Mouse (Mus musculus) lung, embryonic 14.5 days (tissue): Measurements from ENCODE around the gene Gjb1. TPM values are rescaled to one million over a fixed set of nuclear protein-coding genes. Genes with fewer than 3 reads are reported as not detected.

Source experiments
- ATAC-seq: fragments of 200-750 bp; cut with Nextera tagmentation; 2 replicates; pipeline ENCODE4 v1.8.0; 2017; ENCODE audit warnings: mild to moderate bottlenecking, moderate TSS enrichment, moderate library complexity; ENCODE audit not compliant: insufficient read depth
- DNase-seq: peaks from one replicate; pipeline ENCODE4 v3.0.0-alpha.2; 2015
- H3K27ac ChIP-seq: fragments of 300-500 bp; sonication (generic); 2 replicates; pipeline ENCODE4 v1.5.1; 2014; ENCODE audit warnings: low read depth, mild to moderate bottlenecking, moderate library complexity
- H3K27me3 ChIP-seq: fragments of 300-500 bp; sonication (generic); 2 replicates; pipeline ENCODE4 v1.6.1; 2014; ENCODE audit warnings: low read length, control low read depth; ENCODE audit not compliant: insufficient read depth
- H3K36me3 ChIP-seq: fragments of 300-500 bp; sonication (generic); 2 replicates; pipeline ENCODE4 v1.6.1; 2014; ENCODE audit warnings: control low read depth; ENCODE audit not compliant: insufficient read depth
- H3K4me1 ChIP-seq: fragments of 300-500 bp; sonication (generic); 2 replicates; pipeline ENCODE4 v1.6.1; 2014; ENCODE audit warnings: antibody characterized with exemption, control low read depth; ENCODE audit not compliant: insufficient read depth
- H3K4me2 ChIP-seq: fragments of 300-500 bp; sonication (generic); 2 replicates; pipeline ENCODE4 v1.6.1; 2014; ENCODE audit warnings: mild to moderate bottlenecking
- H3K4me3 ChIP-seq: fragments of 300-500 bp; sonication (generic); 2 replicates; pipeline ENCODE4 v1.5.1; 2014; ENCODE audit warnings: low read depth, low read length
- H3K9ac ChIP-seq: fragments of 300-500 bp; sonication (generic); 2 replicates; pipeline ENCODE4 v1.6.1; 2014
- H3K9me3 ChIP-seq: fragments of 300-500 bp; sonication (generic); 2 replicates; pipeline ENCODE4 v1.6.1; 2016; ENCODE audit warnings: low read depth, low read length, control low read depth
- CTCF ChIP-seq: IDR thresholded peaks from 2 replicates; pipeline ENCODE4 v1.5.1; 2016; ENCODE audit warnings: antibody characterized with exemption, low read depth
- WGBS: fragments of 180-500 bp; shearing (Covaris S2); extraction: QIAGEN DNeasy Blood & Tissue Kit; methylation state at CpG from one replicate; pipeline ENCODE4 v1.1.7; 2014; 5-methylcytosine and 5-hydroxymethylcytosine counted together
- polyA plus RNA-seq: library from polyadenylated mRNA; unstranded; fragments of >200 nt; fragmentation: Nextera tagmentation; extraction: Ambion mirVana; gene quantifications from 2 replicates; pipeline ENCODE4 v1.2.1, GENCODE M21; 2014

Gene Gjb1
- polyA plus RNA-seq, 1 experiment from 2014 or later: 0.67 TPM

GRCm38 (mm10) chrX:101379744-101380143, 3.6 kb downstream of the Gjb1 start:
- no peaks in the 10 kb centered on the region for H3K4me1 ChIP-seq
- DNase-seq: no peak
- WGBS: 67% methylated on average over 1 of the region's 1 CpGs
- no peak for TF ChIP-seq CTCF
- H3K27me3 ChIP-seq: peaks cover 23% of the 10 kb centered on the region; the same call in 1 of the 2 replicates
- no peak overlapping the region for H3K27ac ChIP-seq
- no peak overlapping the region for H3K4me2 ChIP-seq
- H3K9ac ChIP-seq: no peak overlapping the region
- H3K4me3 ChIP-seq: no peak overlapping the region
- H3K36me3 ChIP-seq: no peaks in the 10 kb centered on the region
- no peaks in the 10 kb centered on the region for H3K9me3 ChIP-seq
- ATAC-seq: no peak

GRCm38 (mm10) chrX:101383455-101383854, 7.3 kb downstream of the Gjb1 start:
- no peaks in the 10 kb centered on the region for H3K36me3 ChIP-seq
- no peaks in the 10 kb centered on the region for H3K4me1 ChIP-seq
- WGBS: 30% methylated on average over 18 of the region's 18 CpGs
- no peak for ATAC-seq
- DNase-seq: no peak
- peaks cover 32% of the 10 kb centered on the region for H3K27me3 ChIP-seq
- no peak overlapping the region for H3K4me2 ChIP-seq
- no peak overlapping the region for H3K9ac ChIP-seq
- no peaks in the 10 kb centered on the region for H3K9me3 ChIP-seq
- TF ChIP-seq CTCF: no peak
- no peak overlapping the region for H3K4me3 ChIP-seq
- no peak overlapping the region for H3K27ac ChIP-seq

DNA sequence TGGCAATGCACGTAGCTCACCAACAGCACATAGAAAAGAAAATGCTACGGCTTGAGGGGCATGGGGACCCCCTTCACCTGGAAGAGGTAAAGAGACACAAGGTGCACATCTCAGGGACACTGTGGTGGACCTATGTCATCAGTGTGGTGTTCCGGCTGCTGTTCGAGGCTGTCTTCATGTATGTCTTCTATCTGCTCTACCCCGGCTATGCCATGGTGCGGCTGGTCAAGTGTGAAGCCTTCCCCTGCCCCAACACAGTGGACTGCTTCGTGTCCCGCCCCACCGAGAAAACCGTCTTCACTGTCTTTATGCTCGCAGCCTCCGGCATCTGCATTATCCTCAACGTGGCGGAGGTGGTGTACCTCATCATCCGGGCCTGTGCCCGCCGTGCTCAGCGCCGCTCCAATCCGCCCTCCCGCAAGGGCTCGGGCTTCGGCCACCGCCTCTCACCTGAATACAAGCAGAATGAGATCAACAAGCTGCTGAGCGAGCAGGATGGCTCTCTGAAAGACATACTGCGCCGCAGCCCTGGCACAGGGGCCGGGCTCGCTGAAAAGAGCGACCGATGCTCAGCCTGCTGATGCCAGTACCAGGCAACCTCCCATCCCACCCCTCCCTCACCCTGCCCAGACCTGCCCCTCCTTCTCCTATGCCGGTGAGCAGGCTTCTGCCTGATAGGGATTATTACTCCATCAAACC, 8.4 kb downstream of the Gjb1 start:
- H3K9ac ChIP-seq: no peak overlapping the region
- no peak overlapping the region for H3K27ac ChIP-seq
- H3K9me3 ChIP-seq: no peaks in the 10 kb centered on the region
- peak overlapping the region; percentile 18 for H3K4me3 ChIP-seq
- H3K4me1 ChIP-seq: no peaks in the 10 kb centered on the region
- TF ChIP-seq CTCF: no peak
- no peak for DNase-seq
- H3K27me3 ChIP-seq: peaks cover 32% of the 10 kb centered on the region
- H3K4me2 ChIP-seq: peak overlapping the region; percentile 45
- WGBS: 16% methylated on average over 32 of the region's 32 CpGs
- no peak for ATAC-seq
- H3K36me3 ChIP-seq: no peaks in the 10 kb centered on the region

- H3K27me3 ChIP-seq: peaks cover 32% of the 10 kb centered on the region
- 33% methylated on average over 4 of the region's 4 CpGs for WGBS
- H3K4me2 ChIP-seq: no peak overlapping the region
- H3K4me3 ChIP-seq: no peak overlapping the region
- no peak for DNase-seq
- no peaks in the 10 kb centered on the region for H3K9me3 ChIP-seq
- no peak for TF ChIP-seq CTCF
- H3K36me3 ChIP-seq: no peaks in the 10 kb centered on the region
- ATAC-seq: no peak
- H3K9ac ChIP-seq: no peak overlapping the region
- H3K4me1 ChIP-seq: no peaks in the 10 kb centered on the region
- H3K27ac ChIP-seq: no peak overlapping the region
Observed at GRCm38 (mm10) chrX:101386222-101386621, 10.0 kb downstream of the Gjb1 start.

GRCm38 (mm10) chrX:101388866-101389537, 12.8 kb downstream of the Gjb1 start:
- ATAC-seq (no peak), DNase-seq (no peak)
- WGBS: 57% methylated on average over 5 of the region's 5 CpGs
- H3K27ac ChIP-seq: no peak overlapping the region
- no peak overlapping the region for H3K9ac ChIP-seq
- TF ChIP-seq CTCF: no peak
- no peaks in the 10 kb centered on the region for H3K4me1 ChIP-seq
- no peak overlapping the region for H3K4me3 ChIP-seq
- H3K36me3 ChIP-seq: no peaks in the 10 kb centered on the region
- H3K27me3 ChIP-seq: peaks cover 12% of the 10 kb centered on the region
- no peak overlapping the region for H3K4me2 ChIP-seq
- no peaks in the 10 kb centered on the region for H3K9me3 ChIP-seq

GRCm38 (mm10) chrX:101394341-101394740, 18.2 kb downstream of the Gjb1 start:
- Histone ChIP-seq H3K36me3 (no peaks in the 10 kb centered on the region), H3K4me2 (no peak overlapping the region), H3K9ac (no peak overlapping the region), H3K27me3 (peaks cover 16% of the 10 kb centered on the region; the same call in 1 of the 2 replicates), H3K4me1 (no peaks in the 10 kb centered on the region), H3K27ac (no peak overlapping the region), H3K4me3 (no peak overlapping the region), H3K9me3 (no peaks in the 10 kb centered on the region)
- DNase-seq (no peak), ATAC-seq (no peak)
- no peak for TF ChIP-seq CTCF
- WGBS: 38% methylated on average over 2 of the region's 2 CpGs

- Histone ChIP-seq H3K4me1 (no peaks in the 10 kb centered on the region), H3K4me3 (no peak overlapping the region), H3K27me3 (peaks cover 16% of the 10 kb centered on the region; the same call in 1 of the 2 replicates), H3K4me2 (no peak overlapping the region), H3K27ac (no peak overlapping the region), H3K36me3 (no peaks in the 10 kb centered on the region), H3K9ac (no peak overlapping the region), H3K9me3 (no peaks in the 10 kb centered on the region)
- WGBS: 24% methylated on average over 11 of the region's 11 CpGs
- no peak for DNase-seq
- no peak for ATAC-seq
- no peak for TF ChIP-seq CTCF
Observed at GRCm38 (mm10) chrX:101396459-101396858, 20.3 kb downstream of the Gjb1 start.
